Mouse (Mus musculus): ENCODE measurements around the gene Mterf1b.
"Not testable (repeated sequence)": the region's sequence is repeated elsewhere in the genome, so short reads cannot be mapped to it uniquely, and the experiment has no call there.

The Mterf1b gene

DNA sequence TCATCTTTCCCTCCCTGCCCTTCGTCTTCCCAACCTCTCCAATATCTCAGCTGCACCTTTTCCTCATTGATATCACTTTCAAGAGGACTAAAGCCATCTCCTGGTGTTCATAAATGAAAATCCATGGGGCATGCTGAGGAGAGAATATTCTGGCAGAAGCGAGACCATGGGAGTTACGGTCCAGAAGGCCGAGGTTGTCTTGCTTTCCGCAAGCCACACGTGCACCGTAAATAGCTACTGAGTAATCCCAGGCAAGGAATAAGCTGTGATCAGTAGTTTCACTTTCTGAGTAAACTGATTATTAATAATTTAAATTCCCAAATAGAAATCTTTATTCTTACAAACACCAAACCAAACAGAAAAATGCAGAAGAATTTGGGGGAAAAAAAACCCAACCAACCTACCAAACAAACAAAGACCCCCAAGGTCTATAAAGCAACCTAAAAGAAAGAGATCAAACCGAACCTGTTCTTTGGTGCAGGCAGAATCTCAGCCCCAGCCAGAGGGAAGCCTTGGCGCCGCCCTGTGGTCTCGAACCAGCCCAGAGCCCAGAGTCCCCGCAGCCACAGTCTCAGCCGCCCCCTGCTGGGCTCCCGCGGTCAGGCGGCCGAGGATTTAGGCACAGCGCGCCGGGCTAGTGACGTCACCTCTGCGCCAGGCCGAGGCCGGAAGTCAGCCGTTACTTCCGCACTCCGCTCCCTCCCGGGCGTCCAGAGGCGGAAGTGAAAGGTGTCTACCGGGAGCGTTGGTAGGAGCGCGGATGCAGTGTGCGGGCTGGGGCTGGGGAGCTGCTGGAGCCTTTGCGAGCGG, at the start of gene Mterf1b:
Gene Mterf1b, plus strand, starts transcription at position 697 of the 810 bp plus-strand sequence.
- DNase-seq: peak; percentile 28

DNA sequence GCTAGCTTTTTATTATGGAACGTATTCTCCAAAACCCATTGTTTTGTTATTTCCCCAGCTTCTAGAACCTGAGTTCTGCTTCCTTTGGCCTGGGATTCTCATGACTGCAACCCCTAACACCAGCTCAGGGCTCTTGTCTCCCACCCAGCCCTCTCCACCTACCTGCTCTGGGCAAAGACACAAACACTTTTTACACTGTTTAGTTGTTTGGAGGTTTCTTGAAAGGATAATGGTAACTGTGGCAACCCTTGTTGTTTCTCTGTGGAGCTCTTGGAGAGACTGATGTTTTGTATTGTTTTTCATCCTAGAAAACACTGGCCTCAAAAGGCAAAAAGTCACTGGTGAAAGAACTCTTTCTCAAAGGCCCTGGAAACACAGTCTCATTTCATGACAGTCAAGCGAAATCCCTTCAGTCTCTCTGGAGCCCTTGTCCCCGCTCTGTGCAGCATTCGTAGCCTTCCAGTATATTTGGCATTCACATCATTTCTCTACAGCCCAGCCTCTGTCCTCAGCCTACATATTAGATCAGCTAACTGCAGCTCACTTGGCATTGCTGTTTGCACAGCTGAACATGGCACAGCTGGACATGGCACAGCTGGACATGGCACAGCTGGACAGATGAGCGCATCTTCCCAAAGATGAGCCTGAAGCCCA, 32.6 kb upstream of the Mterf1b start:
- DNase-seq: not testable (repeated sequence)

DNA sequence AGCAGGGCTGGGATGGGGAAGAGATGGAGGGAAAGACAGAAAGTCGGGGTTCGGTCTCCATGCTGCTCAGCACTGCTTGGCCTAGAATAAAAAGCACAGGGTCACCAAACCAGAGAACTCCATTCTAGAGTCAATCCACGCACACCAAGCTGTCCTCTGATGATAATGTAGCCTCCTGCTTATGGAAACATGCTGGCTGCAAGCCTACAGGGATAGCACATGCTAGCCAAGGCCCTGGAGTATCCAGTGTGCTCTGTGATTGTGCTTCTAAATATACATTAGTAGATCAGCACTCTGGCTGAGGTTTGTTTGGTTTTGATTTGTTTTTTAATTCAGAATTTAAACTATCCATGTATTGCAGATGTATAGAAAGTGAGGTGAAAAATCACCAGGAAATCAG, 30.6 kb upstream of the Mterf1b start:
- peak; percentile 15 for DNase-seq

DNA sequence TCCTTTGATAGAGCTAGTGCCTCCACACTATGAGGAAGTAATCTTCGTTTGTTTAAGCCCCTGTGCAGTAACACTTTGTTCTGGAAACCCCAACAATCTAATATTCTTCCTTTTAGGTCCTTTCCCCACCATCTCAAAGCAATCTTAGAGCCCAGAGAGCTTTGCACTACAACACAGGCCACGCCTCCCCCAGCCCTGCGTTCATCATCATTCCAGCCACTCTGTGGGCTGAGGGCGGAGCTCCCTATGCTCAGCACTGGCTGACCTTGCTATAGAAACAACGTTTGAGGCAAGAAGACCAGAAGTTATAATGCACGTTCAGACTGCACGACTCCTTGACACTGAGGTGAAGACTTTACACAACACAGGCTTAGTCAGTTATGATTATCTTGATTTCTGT, 29.7 kb upstream of the Mterf1b start:
- no peak for DNase-seq

DNA sequence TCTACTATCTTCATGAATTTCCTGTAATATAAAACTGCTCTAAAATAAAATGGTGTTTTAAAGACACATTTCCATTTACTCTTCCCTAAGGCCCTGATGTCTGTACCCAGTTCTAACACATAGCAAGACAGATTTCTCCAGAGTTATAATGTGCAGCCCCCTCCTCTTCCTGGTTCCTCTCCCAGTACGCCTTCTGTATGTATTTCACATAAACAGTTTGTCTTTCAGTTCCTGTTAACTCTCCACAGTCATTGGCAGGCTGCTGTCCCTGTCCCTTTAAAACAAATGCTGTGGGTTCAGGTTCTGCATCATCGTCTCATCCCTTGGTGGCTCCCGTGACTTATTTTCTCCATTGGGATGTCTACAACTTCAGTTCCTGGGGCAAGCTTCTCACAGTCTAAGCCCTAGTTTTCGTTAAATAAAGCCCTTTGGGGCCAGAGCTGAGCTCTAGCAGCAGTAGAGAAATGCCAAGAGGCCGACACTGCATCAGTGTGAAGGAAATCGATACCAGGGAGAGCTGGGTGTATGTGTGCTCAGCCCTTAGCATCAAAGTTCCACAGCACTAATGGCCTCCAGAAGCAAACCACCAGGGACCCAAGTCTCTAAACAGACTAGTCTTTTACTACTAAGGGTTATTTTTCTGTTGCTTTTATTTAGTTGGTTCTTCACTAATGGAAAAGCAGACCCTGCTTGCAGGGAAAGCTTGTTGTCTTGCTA, 24.2 kb upstream of the Mterf1b start:
- DNase-seq: not testable (repeated sequence)

DNA sequence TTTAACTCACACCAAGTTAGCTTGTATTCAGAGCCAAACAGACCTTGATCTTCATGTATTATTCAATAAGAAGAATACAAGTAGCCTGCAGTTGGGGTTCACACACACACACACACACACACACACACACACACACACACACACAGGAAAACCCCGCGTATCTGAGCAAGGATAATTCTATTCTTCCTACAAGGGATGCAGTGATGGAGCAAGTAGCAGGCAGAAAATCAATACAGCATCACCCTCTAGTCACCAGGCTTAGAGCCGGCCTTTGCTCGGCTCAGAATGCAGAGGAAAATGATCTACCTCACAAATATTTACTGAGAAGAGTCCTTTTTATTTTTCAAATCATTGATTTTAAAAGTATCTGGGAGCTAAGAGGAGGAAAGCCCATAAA, 23.6 kb upstream of the Mterf1b start:
- not testable (repeated sequence) for DNase-seq

DNA sequence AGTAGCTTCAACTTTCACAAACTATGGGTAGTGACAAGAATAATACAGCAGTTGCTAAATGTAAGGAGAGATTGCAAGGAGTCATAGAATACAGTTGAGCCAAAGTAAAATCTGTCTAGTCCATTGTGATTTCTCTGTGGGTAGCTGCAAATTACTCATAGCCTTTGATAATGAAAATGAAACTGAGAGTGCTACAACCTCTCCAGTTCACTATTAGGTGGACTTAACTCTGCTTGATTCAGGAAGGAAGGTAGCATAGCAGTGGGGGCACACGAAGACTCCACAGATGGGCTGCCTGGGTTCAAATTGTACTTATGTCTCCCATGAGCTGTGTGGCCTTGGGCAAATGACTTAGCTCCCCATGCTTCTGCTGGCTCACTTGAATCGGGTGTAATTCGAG, 15.7 kb upstream of the Mterf1b start:
- not testable (repeated sequence) for DNase-seq

DNA sequence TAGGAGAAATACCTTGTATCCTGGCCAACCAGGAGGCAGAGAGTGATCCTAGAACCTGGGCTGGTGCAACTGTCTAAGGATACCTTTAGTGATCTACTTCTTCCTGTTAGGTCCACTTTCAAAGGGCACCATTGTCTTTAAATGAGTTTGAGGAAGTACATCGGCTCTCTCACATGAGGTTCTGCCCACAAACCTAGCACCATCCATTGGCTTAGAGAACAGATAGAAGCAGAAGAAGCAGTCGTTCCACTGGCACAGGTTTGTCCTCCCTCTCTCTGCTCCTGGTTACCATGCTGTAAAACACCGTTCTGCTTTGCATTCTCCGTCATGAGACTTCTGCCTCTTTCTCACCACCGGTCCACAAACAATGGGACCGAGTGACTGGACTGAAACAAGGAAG, 12.8 kb upstream of the Mterf1b start:
- DNase-seq: no peak

DNA sequence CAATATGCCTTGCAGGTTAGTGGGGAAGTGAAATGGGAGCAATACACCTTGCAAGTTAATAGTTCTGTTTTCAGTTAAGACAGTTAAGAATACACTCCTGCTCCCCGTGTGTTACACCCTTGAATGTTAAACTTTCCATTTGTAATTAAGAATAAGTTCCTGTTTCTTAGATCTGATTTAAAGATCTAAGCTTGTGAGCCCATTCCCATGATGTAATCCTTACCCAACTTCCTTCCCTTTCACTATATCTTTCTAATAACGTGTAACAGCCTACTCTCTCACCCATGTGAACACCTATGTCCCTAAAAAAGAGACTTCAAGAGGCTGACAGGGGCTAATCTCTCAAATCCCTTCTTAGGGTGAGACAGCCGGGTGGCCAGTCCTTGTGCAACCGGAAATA, 5.4 kb upstream of the Mterf1b start:
- no peak for DNase-seq

DNA sequence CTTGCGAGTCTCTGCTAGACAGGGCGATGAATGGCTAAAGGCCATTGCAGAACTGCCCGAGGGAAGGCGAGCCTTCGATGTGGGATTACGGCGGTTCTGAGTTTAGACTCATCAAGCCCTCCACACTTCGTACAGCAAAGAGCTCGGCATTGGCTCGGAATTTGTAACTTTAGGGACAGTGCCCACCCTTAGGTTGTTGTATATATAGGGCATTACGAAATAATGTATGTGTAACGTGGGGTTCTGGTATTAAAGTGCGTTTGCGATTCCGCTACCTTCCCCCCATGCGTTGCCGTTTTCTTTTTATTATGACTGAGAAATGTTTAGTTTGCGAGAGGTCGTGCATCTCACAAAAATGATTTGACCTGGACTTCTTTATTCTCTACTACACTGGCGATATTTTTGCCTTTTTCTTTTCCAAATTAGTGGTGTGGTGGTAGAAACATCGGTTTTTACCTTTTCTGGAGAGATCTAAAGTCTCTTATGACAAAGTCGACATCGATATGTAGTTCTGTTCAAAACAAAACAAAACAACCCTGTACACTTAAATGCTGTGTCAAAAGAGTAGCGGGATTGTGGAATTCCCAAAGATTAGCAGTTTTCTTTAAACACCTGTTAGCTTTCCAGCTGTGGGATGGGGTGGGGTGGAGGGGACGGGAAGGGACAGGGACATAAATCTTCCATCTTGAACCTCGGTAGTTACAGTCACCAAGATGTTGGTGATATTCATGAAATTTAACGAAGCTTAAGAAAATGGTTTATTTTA, 497 bp downstream of the Mterf1b start:
- DNase-seq: not testable (repeated sequence)

DNA sequence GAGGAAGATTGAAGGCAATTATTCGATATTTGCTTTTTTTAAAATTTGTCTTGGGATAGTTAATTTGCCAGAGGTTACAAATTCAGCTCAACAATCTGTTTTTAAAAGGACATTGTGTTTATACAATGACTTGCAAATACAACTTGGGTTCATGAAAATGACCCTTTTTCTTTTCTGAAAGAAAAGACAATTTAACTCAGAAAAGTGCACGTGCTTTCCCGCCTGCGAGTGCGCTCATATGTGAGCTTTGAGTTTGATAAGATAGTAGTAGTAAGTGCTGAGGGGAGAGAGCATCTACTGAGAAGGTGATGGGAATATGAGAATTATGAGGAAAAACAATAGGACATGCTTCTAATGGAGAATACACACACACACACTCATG, 1.1 kb downstream of the Mterf1b start:
- DNase-seq: no peak

DNA sequence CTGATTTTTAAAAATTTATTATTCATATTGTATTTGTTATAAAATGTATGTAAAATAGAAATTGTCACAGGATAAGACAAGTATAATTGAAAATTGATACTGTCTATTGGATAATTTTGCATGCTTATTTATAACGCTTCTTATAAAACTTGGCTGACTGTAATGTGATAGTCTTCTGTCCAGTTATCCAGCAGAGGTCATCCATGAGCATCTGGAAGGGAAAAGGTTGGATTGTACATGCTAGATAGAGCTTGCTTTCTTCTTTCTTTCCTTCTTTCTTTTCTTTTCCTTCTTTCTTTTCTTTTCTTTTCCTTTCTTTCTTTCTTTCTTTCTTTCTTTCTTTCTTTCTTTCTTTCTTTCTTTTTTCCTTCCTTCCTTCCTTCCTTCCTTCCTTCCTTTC, 2.0 kb downstream of the Mterf1b start:
- DNase-seq: no peak

DNA sequence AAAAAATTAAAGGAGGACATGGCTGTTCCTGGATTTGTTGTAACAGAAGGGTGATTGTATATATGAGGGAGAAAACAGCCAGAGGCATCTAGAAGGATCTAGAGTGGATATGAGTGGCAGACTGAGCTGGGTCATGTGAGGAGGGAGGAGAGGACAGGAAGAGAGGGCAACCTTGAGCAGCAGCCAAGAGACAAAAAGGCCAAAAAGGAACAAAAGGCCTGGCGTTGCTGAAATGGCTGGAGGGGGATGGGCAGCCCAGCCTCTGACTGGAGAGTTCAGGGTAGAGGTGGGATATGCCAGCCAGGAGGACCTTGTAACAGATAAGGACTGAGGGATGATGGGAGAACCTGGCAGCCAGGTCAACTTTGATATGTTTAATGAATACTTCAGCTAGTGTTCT, 2.9 kb downstream of the Mterf1b start:
- DNase-seq: no peak

DNA sequence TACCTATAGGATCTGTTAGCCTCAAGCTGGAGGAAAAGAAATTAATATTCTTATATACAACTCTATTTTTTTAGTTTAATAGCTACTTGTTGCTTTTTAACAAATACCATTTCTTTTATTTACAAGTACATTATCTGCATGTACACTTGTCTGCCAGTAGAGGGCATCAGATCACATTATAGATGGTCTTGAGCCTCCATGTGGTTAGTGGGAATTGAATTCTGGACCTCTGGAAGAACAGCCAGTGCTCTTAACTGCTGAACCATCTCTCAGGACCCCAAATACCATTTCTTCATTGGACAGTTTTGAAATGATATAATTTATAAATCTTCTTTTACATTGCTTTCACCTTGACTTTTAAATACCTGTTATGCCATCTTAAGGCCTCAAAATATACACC, 9.2 kb downstream of the Mterf1b start:
- no peak for DNase-seq

DNA sequence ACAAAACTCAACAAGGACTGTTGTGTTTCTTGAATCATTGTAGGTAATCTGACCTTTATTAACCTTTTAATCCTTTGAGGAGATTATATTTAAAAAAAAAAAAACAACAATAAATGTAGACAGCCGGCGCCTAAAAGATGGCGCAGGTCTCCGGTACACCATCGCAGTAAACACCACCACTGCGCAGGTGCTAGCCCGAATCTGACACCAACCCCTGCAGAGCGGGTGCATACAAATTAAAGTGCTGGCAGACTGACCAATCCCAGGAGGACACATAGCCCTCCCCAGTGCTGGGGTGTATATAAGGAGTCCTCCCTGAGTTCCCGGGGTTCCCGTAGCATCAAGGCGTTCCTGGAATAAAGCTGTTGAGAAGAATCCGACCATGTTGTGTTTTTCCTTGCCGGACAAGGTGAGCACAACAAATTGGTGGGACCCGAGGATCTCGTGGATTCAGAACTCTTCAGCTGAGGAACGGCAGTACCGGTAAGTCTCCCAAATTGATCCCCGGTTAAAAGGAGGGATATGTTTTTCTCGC, 10.2 kb downstream of the Mterf1b start:
- DNase-seq: not testable (repeated sequence)

DNA sequence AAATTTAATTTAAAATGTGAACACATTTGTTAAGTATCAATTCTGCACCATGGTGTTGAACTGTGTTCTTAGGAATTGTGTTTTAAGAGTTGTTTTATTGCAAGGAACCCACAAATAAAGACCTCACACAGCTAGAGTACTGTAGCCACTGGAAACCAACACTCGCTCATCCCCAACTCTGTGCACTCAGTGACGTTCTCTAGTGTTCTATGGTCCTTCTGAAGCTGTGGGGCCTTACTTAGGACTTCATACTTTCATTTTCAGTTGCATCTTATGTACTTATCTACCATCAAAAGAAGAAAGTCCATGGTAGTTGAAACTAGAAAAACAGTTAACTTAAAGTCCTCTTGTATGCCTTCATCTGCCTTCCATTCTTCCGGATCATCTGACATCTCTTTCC, 17.9 kb downstream of the Mterf1b start:
- DNase-seq: not testable (repeated sequence)

DNA sequence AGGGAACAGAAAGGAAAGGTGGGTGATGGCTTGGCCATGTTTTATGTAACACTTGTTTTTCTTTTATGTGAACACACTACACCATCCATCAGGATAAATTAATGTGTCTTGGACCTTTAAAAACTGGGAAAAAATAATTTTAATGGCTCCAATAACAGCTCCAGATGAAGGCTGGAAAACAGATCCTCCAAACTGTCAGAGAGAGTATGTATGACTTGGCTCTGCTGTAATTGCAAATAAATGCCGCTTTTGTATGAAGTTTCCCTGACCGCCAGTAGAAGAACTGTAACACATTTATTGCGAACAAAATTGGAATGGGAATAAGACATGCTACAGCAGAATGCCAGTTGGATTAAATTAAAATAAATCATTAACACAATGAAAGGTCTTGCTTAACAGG, 29.1 kb downstream of the Mterf1b start:
- DNase-seq: no peak

DNA sequence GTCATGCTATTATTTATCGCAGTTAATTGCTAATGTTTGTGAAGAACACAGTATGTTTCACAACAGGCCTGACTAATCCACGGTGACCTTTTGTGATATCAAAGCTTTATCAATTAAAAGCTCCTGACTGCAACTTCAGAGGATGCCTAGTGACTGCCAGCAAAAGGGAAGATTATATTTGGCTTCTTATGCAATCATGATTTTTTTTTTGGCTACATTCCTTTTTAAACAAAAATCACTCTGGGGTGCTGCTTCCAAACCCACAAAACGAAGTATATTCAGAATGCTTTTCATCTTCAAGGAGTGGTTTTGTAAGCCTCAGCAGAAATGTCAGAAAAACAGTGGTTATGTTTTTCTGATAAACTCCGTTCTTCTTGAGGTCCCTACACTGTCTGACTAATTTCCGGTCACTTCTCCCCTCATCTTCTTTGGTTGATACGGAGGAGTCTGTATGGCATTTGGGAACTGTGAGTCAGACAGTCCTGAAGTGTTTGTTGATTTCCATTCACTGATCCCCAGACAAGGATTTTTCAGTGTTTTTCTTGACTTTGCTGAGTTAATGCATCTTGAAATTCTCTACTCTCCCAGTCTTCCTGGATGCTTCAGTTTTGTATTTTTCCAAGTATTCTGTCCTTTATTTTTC, 29.9 kb downstream of the Mterf1b start:
- DNase-seq: no peak

DNA sequence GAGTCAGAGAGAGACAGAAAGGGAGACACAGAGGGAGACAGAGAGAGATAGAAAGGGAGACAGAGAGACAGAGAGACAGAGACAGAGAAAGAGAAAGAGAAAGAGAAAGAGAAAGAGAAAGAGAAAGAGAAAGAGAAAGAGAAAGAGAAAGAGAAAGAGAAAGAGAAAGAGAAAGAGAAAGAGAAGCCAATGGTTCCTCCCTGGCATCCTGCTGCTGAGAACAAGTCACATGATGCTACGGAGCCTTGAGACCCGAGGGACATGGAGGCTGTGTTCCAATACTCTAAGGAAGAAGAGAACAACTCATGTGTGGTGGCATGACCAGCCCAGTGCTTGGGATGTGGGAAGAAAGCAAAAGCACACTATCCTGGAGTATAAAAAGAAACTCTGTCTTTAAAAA, 40.0 kb downstream of the Mterf1b start:
- DNase-seq: no peak

DNA sequence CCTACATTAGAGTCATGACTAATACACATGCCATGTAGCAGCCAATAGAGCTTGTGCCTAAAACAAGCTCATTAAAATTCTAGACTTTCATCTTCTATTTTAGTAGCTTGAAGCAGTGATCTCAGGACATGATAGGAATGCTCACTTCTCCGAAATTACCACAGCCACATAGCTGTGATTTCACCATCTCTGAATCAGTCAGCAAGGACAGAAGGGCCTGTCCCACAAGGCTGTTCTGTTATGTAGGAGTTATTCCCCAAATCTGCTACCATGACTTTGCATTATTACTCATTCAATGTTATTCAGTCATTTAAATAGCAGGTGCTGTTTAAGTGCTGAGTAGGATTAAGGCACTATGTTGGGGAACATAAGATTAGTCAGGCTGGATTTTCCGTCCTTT, 42.3 kb downstream of the Mterf1b start:
- no peak for DNase-seq

DNA sequence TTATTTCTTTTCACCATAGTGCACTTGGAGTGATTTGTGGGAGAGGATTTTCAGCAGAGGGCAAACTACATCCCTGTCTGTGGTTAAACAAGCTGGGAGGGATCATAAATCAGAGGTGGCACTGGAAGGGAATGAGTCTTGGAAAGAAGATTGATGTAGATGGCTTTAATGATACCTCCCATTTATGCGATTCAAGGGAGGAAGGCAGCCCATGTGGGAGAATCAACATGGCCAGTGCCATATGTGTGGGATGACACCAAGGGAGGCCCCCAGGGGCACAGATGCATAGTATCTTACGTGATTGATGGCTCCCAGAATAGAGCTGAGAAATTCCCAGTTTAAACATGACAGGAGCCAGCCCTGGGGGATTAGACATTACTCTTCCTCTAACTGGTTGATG, 48.0 kb downstream of the Mterf1b start:
- DNase-seq: no peak

DNA sequence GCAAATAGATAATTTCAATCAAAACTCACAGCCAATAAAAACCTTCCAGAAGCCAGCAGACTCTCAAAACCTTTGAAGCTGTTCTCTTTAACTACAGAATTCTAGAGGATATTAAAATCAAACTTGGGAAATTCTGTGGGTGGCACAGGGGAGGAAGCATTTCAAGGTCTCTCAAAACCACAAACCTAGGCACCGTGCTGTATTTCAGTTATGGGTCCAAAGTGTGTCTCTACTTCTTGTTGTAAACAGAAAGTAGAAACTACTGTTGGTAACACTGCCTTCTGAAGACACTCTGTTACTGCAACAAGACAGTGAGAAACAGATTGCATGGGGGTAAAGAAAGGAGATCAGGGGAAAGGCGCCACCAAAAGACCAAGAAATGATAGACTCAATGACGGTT, 52.8 kb downstream of the Mterf1b start:
- DNase-seq: no peak

Measured in cerebellum, adult 11-12 months (tissue).